Mouse (Mus musculus) embryo, embryonic 10.5 days (tissue): Measurements from ENCODE around the gene Lmx1b.
A peak's percentile ranks its signal among the peaks of the same experiment; 100 is the strongest.

Source experiments
- DNase-seq: peaks from one replicate; pipeline ENCODE4 v3.0.0-alpha.2; 2015; ENCODE audit warnings: low spot score

Gene Lmx1b

DNA sequence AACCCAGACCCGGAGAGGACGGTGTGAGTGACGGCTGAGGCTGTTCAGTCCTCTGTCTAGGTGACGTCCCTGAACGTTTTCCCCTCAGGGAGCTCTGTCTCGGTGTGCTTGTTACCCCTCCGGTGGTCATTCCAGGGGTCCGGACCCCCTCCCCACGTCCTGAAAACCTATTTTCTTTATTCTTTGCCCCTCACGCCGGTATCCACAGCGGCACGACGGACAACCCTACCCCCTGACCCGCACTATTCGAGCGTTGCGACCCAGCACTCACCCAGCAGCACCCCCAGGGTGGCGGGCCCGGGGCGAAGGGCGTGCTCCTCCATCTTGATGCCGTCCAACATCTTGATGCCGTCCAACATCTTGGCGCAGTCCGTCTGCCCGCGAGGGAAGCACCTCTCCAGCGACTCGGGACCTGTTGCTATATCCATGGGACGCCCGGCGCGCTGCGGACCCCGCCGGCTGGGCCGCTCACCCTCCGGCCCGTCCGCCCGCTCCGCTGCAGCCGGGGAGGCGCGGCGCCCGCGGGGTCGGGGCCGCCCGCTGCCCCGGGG lies at the start of gene Lmx1b:
Gene Lmx1b, minus strand, starts transcription at position 341 of the 551 bp plus-strand sequence.
- DNase-seq: no peak

DNA sequence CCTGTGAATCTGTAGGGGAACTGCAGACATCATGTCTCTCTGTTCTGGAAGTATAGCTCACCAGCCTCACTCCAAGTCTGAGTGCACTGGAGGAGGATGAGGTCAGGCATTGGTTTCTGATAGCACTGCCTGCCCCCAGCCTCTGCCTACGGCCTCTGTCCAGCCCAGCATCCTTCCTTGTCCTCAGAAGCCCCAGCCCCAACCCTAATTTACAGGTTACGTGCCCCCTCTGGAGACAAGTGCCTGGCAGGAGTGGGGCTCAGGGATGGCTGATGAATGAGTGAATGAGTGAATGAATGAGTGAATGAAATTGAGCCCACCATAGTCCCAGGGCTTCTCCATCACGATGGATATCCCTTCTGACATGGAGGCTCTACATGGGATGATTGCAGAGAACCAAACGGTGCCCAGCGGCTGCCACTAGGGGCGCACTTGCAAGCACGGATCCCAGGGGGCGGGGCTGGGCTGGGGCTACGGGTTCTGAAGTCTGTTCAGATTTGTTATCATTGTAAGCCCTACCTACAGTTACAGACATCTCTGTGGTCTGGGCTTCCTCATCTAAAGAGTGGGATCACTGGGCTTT lies 49.7 kb upstream of the Lmx1b start:
- peak; percentile 76 for DNase-seq

DNA sequence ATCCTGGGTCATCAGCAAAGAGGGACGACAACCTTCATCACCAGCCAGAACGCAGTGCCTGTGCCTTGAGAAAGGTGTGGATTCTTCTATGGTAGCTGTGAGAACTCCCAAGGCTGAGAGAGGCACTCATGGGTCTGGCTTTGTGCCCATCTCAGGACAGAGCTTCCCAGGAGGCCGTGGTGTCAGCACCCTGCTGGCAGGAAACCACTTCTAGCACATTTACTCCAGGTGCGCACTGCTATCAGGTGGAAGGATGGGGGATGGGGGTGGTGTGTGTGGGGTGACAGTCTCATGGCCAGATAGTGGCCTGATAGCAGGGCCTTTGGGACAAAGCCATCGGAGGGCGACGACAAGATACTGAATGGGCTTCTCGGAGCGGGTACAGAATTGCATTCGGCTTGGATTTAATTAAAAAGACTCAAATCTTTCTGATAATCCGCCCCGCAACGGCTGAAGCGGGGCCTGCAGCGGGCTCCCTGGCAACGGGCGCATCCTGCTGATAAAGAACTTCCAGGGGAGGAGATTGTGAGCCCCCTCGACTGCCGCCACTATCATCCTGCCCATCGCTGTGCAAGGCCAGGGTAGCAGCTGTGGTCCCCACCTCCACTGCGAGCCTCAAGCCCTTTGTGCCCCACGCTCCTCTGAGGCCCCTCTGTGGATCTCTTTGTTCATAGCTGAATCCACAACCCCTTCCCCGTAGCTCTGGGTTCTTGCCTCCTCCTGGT lies 49.0 kb upstream of the Lmx1b start:
- DNase-seq: no peak

DNA sequence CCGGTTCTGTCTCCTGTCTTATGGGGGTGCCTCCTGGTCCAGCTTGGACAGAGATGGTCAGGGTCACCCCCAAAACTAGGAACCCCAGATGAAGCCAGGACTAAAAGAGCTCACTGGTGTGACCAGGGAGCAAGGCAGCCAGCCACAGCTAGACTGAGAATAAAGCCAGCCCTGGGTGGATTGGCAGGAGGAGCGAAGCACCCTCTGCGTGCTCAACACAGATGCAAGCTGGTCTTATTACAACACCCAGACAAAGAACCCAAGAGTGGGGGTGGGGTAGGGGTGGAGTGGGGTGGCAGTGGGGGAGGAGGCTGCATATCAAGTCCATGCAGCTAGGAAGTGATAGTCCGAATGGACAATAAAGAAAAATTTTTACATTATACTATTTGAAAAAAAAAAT lies 43.3 kb upstream of the Lmx1b start:
- DNase-seq: no peak

DNA sequence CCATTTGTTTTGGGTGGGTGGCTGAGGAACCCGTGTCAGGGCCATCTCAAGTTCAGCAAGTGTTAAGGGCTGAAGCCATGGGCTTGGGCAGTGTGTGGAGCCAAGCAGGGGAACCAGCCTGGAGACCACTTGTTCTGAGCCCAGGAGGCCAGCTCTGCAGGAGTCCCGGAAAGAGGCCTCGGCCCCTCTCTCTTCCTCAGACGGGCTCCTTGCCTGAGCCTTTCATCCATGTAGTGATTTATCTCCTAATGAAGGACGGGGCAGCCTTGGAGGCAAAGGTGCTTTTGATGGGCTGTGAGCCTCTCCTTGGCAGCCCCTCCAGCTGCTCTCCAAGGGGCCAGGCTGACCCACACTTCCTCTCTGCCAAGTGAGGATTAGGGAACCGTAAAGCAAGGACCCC lies 42.8 kb upstream of the Lmx1b start:
- DNase-seq: no peak

DNA sequence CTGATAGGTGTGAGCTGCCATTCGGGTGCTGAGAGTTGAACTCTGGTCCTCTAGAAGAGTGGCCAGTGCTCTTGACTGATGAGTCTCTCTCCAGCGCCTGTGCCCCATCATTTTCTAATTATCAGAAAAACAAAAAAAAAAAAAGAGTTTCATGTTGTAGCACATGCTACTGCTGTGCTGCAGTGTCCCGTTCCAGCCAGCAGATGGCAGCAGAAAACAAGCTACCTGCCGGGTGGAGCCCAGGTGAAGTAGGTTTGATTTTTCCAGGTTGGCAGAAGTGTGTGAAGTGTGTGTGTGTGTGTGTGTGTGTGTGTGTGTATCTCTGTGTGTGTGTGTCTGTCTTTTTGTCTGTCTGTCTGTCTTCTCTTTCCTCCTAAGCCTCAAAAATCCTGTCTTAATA lies 41.9 kb upstream of the Lmx1b start:
- DNase-seq: peak; percentile 72

DNA sequence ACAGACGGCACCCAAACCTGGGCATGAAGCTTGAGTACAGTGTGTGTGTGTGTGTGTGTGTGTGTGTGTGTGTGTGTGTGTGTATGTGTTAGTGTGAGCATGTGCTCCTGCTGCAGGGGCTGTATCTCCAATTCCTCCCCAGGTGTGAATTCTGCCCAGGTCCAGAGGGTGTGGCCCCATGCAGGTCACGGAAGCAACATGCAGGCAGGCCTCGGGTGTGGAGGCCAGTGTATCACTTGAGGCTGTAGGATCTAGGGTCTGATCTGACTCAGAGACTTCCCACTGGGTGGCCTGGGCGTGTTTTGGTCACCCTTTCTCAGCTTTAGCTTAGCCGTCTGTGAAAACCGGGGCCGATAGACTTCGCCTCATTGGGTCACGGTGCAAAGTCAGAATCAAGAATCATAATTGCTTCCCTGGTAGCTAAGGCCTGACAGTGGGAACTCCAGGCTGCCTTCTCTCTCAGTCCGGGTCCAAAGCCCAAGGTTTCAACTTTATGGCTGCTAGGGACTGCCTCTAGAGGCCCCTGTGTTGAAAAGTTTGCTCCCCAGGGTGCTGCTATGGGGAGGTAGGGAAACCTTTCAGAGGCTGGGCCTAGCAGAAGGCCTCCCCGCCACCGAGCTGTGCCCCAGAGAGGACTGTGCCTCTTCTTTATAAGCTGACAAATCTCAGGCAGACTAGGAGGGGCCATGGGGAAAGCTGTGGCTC lies 38.8 kb upstream of the Lmx1b start:
- no peak for DNase-seq

DNA sequence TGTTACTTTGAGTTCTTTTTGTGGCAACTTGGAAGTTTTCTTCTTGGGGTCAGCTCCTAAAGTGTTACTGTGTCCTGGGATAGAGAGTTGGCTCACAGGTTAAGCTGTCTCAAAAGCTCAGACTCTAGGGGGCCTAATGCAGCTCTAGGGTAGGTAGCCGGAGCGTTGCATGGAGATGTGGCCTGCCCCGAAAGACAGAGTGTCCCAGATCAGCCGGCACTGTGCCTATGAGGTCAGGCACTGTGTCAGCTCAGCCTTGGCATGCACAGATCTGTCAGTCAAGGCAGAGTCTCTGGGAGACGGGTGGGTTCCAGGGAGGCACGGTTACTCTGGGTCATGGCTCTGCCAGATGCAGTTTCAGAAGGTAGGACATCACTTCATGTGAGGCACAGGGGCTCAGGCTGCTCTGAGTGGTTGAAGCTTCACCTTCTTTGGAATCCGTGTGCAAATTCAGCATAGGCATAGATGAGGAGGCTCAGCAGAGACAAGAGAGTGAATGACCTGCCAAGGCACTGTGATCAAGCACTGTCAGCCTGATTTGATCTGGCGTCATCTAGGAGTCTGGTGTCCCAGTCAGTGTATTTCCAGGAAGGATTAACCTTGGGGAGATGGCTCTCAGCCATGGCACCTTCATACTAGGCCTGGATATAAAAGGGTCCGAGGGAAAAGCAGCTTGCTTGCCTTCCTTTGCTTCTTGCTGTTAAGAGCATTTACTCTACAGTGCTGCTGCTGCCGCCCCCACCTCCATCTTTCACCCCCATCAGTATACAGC lies 32.6 kb upstream of the Lmx1b start:
- DNase-seq: no peak

DNA sequence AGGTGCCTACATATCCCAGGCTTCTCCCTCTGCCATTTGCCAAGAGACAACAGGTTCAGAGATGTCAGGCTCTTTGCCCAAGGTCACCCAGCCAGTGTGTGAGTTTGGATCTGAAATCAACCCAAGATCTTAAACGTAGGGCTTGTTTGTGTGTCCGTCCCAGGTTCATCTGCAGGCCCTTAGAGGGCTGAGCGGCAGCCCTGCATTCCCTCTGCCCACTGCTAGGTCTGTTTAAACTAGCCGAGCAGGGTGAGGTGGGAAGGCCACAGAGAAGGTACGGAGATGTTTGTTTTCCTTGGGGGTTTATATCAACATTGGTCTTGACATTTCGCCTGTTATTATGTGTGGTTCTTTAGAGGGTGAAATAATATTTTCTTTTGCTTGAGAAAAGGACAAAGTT lies 28.4 kb upstream of the Lmx1b start:
- peak; percentile 27 for DNase-seq

DNA sequence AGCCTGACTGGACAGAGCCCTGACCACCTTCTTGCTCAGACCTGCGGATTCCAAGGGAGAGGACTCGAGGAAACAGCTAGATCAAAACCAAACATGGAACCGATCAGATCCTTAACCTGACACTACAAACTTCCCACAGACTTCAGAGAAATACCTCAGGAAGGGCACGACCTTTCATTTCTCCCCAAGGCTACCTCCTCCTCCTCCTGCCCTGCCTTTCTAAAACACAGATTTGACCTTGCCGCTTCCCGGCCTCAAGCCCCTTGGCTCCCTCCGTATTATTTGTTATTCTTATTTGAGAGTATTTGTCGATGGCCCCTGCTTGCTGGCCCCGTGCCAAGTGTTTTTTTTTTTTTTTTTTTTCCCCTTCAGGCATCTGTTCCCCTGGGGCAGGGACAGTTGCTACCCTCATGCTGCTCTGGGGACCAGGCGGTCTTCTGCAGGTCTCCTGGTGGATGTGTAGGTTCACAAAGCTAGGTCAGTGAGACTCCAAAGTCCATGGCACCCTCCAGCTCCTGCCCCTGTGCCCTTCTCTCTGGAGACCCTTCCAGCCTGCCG lies 26.2 kb upstream of the Lmx1b start:
- DNase-seq: peak; percentile 58

DNA sequence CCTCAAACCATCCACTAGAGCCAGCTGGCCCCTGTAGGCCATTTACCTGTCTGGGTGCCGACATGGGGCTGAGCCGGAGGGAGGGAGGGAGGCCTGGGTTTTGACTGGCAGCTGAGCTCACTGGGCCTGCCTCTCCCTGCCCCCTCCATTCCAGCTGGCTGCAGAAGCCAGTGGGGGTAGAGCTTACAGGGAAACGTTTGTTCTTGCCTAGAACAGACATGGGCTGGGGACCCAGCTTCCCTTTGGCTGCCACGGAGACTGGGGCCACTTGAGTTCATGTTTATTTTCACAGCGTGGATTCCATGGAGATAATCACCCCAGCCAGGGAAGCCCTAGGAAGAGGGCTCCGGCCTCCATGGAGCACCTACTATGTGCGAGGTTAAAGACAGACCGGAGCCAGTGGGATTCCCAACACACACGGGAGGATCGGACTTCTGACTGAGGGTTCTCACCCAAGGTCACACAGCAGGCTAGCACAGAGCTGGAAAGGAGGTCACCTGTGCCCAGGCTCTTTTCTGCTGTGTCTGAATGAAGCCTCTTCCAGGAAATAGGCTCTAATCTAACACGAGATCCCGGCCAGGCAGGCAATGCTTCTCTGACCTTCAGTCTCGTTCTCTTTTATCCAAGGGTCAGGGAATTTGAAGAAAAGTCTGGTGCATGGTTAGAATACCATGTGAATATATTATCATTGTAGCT lies 25.2 kb upstream of the Lmx1b start:
- peak; percentile 61 for DNase-seq

DNA sequence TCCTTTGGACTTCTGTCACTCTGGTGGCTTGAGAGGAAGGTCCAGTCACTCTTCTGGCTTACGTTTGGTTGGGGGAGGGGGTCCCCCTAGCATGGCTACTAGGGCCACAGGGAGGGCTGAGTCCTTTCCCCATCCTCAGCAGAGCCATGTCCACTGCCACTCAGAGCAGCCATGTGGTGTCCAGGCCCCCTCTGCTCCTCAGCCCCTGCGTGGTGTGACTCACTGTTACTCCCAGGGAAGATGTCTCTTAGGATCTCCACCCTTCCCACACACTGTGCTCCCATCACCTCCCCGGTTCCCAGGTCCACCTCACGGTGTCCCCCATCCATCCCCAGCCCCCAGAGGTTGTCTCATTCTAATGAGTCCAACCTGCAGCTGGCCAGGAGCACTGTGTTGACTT lies 24.4 kb upstream of the Lmx1b start:
- DNase-seq: no peak

DNA sequence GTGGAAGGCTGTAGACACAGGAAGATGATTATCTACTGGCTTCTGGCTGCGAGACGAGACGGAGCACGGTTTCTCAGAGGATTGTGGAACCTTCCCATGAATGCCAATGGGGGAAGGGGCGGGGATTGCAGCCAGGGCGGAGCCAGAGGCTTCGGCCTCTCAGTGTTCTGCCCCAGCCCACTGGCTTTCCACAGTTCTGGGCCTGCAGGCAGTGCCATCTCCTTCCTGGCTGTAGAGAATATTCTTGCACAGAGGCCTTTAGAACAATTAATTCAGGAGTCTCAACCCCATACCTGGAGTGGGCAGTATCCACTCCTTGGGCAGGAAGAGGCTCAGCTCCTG lies 18.9 kb upstream of the Lmx1b start:
- peak; percentile 76 for DNase-seq

DNA sequence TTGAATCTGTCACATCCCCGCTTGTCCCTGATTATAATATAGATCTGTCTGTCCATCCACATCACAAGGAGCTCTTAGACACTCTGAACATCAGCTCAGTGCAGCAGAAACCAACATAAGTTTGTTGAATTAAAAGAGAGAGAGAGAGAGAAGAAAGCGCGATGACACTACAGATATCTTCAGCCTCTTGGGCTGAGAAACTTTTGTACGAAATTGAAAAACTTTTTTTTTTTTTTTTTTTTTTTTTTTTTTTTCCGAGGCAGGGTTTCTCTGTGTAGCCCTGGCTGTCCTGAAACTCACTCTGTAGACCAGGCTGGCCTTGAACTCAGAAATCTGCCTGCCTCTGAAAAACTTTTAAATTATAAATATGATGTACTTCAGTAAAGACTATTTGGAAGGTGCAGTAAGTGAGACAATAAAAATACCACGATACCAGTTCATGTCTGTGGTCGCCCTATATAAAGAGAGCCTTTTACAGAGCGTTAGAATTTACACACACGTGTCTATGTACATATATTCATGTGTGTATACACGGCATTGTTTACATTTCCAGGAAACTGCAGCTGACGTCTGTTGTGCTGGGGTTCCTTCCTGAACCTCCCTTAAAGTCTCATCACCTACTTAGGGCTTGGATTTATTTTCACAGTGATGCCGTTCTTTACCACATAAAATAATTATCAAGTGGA lies 18.4 kb upstream of the Lmx1b start:
- DNase-seq: no peak

DNA sequence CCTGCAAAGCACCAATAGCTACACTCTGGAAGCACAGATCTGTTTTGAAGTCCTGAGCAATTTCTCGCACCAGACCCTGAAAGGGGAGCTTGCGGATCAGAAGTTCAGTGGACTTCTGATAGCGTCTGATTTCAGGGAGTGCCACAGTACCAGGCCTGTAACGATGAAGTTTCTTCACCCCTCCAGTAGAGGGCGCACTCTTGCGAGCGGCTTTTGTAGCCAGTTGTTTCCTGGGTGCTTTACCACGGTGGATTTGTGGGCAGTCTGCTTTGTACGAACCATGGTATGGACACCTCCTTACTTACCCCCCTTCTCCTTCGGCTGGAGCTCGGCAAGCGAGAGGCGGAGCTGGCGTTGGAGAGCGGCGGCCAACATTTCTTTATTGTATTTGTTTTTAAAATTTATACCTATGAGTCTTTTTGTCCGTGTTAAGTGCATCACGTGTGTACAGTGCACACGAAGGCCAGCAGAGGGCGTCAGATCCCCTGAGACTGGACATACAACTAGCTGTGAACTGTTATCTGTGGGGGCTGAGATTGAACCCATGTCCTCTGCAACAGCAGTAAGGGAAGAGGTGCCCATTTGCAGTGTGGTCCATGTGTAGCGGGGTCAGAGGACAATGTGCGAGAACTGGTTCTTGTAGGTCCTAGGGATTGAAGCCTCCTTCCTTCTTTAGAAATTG lies 12.3 kb upstream of the Lmx1b start:
- DNase-seq: no peak

DNA sequence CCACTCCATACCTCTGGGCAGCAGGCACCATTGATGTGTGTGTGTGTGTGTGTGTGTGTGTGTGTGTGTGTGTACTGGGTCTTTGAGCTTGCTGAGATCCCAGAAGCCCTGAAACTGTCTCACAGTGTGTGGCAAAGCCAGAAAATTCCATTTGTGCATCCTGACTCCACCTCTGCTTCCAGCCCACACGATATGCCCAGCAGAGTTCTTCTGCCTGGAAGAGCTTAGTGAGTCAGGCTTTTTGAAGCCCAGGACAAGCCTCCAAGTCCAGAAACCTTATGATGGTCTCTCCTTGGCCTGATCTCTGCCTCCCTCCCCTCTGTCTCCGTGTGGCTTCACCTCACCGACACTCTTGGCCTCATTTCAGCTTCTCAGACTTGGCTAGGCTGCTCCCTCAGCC lies 9.1 kb upstream of the Lmx1b start:
- DNase-seq: no peak

DNA sequence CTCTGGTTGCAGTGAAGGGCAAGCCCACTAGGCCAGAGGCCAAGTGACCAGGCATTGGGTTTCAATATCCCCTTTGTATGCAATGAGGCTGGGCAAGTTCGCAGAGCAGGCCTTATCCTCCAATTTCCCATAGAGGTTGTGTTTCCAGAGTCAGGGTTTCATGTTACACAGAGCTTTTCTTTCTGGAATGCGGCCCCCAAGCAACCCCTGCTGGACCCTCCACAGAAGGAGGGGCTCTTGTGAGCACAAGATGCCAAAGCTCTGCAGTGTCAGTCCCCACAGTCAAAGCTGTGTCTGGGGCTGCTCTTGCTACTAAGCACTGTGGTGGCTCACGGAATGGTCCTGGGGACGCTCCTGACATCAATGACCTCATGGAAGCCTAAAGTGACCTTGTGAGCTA lies 8.6 kb upstream of the Lmx1b start:
- peak; percentile 80 for DNase-seq

DNA sequence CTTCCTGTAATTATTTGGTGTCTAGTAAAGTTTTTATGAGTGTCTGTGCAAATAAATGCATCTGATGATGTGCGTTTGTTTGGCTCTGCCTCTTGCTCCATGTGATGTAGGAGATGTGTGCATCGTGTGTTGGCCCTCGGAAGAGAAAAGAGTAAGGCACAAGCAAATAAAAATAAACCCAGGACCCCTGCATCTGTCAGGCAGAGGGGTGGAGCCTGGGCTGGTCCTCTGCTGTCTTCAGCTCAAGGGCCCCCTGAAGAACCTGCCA lies 5.9 kb upstream of the Lmx1b start:
- no peak for DNase-seq

DNA sequence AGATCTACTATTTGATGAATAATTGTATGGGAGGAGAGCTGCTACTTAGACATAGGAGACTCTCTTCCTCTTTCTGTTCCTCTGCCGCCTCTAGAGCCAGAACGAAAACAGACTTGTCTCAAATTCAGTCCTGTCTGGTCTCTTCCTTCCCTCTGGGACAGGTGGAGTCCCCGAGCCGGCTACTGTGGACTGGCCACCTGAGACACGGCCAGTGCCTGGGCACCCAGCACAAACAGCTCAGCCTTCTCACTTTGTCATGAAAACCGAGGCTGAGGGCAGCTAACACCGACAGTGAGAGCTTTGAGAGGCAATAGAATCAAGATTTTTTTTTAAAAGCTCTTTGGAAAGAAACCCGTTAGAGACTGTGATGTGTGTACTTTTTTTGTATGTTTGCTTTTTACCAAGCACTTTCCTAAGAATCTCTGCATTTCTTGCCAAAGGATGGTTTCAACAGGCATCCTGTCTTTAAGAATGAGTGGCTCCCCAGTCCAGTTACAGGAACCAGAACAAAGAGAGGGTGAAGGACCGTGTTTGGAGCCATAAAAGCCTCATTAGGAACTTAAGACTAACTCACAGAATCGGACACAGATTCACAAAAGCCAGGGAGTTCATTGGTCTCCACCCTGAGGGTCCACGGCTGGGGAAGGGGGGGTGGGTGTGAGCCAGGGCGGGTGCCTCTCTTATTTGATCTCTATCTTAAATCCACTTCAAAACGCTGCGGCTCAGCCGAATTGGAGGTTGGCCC lies 5.4 kb upstream of the Lmx1b start:
- peak; percentile 41 for DNase-seq
